Mouse (Mus musculus) olfactory bulb, adult 2 months (tissue): ENCODE measurements around the gene Mrln.
A peak's percentile ranks its signal among the peaks of the same experiment; 100 is the strongest.

ENCODE experiments used
- CTCF ChIP-seq: fragments of 200-500 bp; IDR thresholded peaks from 2 replicates; pipeline ENCODE4 v1.5.1; 2012; ENCODE audit warnings: low read depth, mild to moderate bottlenecking, low read length, moderate library complexity; ENCODE audit not compliant: insufficient read depth
- POLR2A ChIP-seq: fragments of 200-500 bp; IDR thresholded peaks from 2 replicates; pipeline ENCODE4 v1.6.1; 2012; ENCODE audit warnings: mild to moderate bottlenecking, low read depth, low read length, moderate library complexity; ENCODE audit not compliant: insufficient read depth

DNA sequence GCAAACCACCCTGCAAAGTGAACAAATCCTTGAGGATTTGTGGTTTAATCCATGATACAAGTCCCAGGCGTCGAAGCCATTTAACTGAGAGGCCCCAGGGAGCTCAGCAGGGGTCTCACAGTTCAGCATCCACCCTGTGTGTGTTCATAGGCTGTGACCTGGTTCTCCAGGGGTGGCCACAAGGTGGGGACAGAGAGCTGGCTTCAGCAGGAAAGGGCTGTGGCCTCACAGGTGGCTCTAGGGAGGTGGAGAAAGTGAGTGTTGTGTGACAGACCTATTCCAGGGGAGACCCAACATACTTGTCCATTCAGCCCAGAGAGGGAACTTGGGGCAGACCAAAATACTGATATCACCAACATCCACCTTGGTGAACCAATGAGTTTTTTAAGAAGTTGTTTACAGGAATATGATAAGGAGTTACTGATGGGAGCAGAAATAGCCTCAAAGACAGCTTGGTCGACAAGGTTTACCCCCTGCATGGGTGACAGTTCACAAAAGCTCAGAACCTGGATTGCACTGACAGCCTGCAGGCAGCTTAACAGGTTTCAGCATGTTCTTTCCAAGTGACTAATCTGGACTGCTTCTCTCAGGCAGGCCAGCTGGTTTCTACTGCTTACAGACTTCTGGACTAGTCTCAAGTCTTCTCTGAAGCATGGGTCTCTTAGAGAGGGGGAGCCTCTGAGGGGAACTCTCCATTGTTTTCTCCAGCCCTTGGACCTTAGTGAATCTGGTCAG is 47.9 kb upstream of the Mrln start:
- TF ChIP-seq CTCF (peak; percentile 32; the same call in 1 of the 2 replicates), POLR2A (no peak)
